Mouse (Mus musculus) spleen, adult 2 months (tissue): ENCODE measurements around the gene Iyd. TPM values are rescaled to one million over a fixed set of nuclear protein-coding genes. Genes with fewer than 3 reads are reported as not detected.

Experiments
- DNase-seq, 2 experiments: peaks; one replicate each; pipeline versions ENCODE4 v3.0.0 to v3.0.0-alpha.2; 2012 to 2021; ENCODE audit warnings: low spot score in 2 of 2, low read depth in 1 of 2
- H3K27ac ChIP-seq: fragments of 200-500 bp; 2 replicates; pipeline ENCODE4 v1.5.1; 2012; ENCODE audit warnings: low read length, inconsistent platforms; ENCODE audit not compliant: insufficient read depth
- H3K27me3 ChIP-seq: fragments of 200-500 bp; 2 replicates; pipeline ENCODE4 v1.6.1; 2012; ENCODE audit warnings: mild to moderate bottlenecking, moderate library complexity, low read length, inconsistent platforms; ENCODE audit not compliant: control insufficient read depth, insufficient read depth
- H3K36me3 ChIP-seq: fragments of 200-500 bp; 2 replicates; pipeline ENCODE4 v1.6.1; 2012; ENCODE audit warnings: mild to moderate bottlenecking, low read length, inconsistent platforms; ENCODE audit not compliant: control insufficient read depth, insufficient read depth
- H3K4me1 ChIP-seq: fragments of 200-500 bp; 2 replicates; pipeline ENCODE4 v1.6.1; 2011; ENCODE audit warnings: inconsistent platforms; ENCODE audit not compliant: control insufficient read depth, insufficient read depth, insufficient read length
- H3K4me3 ChIP-seq: fragments of 200-500 bp; 2 replicates; pipeline ENCODE4 v1.5.1; 2011; ENCODE audit warnings: mild to moderate bottlenecking, inconsistent platforms; ENCODE audit not compliant: insufficient read depth, insufficient read length; ENCODE audit errors: extremely low read depth
- CTCF ChIP-seq: fragments of 200-500 bp; IDR thresholded peaks from 2 replicates; pipeline ENCODE4 v1.5.1; 2011; ENCODE audit warnings: mild to moderate bottlenecking, inconsistent platforms; ENCODE audit not compliant: insufficient read depth, insufficient read length, insufficient replicate concordance; ENCODE audit errors: extremely low read depth
- POLR2A ChIP-seq: fragments of 200-500 bp; IDR thresholded peaks from 2 replicates; pipeline ENCODE4 v1.6.1; 2011; ENCODE audit warnings: low read depth, low read length, inconsistent platforms
- WGBS: fragments of 180-500 bp; shearing (Covaris S2); methylation state at CpG from one replicate; pipeline ENCODE4 v1.1.7; 2018; 5-methylcytosine and 5-hydroxymethylcytosine counted together
- polyA plus RNA-seq: library from polyadenylated mRNA; depleted of rRNA; stranded (reverse); fragments of >200 nt; gene quantifications from 2 replicates; pipeline ENCODE4 v1.2.3, GENCODE M21; 2012; rRNA removed

Iyd gene
- polyA plus RNA-seq, 1 experiment = not detected

- Histone ChIP-seq H3K4me1 (no peaks in the 10 kb centered on the region), H3K27me3 (no peaks in the 10 kb centered on the region), H3K27ac (no peak overlapping the region), H3K4me3 (no peak overlapping the region), H3K36me3 (no peaks in the 10 kb centered on the region)
- TF ChIP-seq POLR2A (no peak), CTCF (no peak)
- 55% methylated on average over 10 of the region's 10 CpGs for WGBS
- peak in 1 of 2 experiments; percentile 10 for DNase-seq
Measured at GRCm38 (mm10) chr10:3572723-3573649, 32.9 kb downstream of the Iyd start.

DNA sequence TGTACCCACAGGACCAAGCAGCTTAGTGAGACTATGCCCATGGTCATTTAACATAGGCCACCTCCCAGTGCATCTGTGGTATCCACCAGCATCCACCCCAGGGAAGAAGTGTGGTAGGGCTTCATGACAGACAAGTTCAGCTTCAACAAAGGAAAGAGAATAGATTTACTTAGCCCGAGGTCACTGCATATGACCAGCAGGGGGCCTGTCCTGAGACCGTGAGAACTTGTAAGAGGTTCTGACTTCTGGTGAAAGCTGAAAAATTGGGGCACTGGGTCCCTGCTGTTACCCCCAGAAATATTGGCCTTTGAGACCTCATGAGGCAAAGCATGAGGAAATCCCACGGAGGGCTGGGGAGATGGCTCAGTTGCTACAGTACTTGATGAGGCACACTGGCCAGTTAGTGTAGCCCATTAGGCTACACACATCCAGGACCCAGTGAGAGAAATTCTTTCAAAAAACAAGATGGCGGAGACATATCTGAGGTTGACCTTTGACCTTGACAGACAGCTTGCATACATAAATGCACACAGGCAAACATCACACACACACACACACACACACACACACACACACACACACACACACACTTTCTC lies 34.0 kb downstream of the Iyd start:
- Histone ChIP-seq H3K4me3 (no peak overlapping the region), H3K36me3 (no peaks in the 10 kb centered on the region), H3K27me3 (no peaks in the 10 kb centered on the region), H3K4me1 (no peaks in the 10 kb centered on the region), H3K27ac (no peak overlapping the region)
- TF ChIP-seq POLR2A (no peak), CTCF (no peak)
- WGBS = 65% methylated on average over 4 of the region's 4 CpGs
- peak in 1 of 2 experiments; percentile 9 for DNase-seq

DNA sequence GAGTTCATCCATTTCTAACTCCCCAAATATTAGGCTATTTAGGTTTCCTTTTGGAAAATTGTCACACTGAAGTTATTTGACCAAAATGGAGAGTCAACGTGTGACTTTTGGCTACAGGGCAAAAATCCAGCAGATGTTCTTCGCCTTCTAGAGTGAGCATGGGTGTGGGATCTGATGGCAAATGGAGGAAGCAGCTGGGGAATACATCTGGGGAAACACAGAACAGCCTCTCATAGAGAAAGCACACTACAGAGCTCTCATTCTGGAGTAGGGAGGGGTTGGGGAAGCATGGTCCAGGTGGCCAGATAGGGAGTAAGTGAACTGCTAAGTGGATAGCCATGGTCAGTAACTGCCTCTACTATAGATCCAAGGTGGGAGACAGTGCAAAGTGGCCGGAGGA lies 50.6 kb downstream of the Iyd start:
- no peak for TF ChIP-seq POLR2A
- no peaks in the 10 kb centered on the region for H3K36me3 ChIP-seq
- WGBS = 81% methylated on average over 3 of the region's 3 CpGs

GRCm38 (mm10) chr10:3591790-3592189 lies 51.8 kb downstream of the Iyd start:
- DNase-seq = no peak
- TF ChIP-seq POLR2A (no peak), CTCF (no peak)
- H3K27ac ChIP-seq = no peak overlapping the region
- no peaks in the 10 kb centered on the region for H3K36me3 ChIP-seq
- no peak overlapping the region for H3K4me3 ChIP-seq
- H3K4me1 ChIP-seq = no peaks in the 10 kb centered on the region
- no peaks in the 10 kb centered on the region for H3K27me3 ChIP-seq
- WGBS = 90% methylated on average over 3 of the region's 3 CpGs

More for the DNA sequence above, 50.6 kb downstream of the Iyd start:
- Histone ChIP-seq H3K4me3 (no peak overlapping the region), H3K27ac (no peak overlapping the region), H3K4me1 (no peaks in the 10 kb centered on the region), H3K27me3 (no peaks in the 10 kb centered on the region)
- no peak for DNase-seq

DNA sequence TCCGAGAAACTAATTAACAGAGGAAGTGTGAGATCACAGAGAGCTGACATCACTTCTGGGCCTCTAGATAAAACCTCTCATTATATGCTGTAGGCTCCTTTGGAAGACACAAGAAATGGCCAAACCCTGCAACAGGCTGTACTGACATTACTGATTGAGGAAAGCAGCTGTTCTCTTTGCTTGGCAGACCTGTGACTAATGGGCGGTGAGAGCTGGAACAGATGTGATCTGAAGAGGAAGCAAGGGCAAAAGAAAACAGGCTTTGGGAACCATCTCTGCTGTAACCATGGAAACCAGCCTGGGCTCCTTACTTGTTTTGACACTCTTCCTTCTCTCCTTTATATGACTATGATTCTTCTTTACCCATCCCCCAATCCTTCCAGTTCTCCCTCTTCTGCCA lies 56.7 kb downstream of the Iyd start:
- Histone ChIP-seq H3K27ac (no peak overlapping the region), H3K4me3 (no peak overlapping the region), H3K27me3 (no peaks in the 10 kb centered on the region), H3K4me1 (no peaks in the 10 kb centered on the region), H3K36me3 (no peaks in the 10 kb centered on the region)
- no peak for DNase-seq
- 79% methylated on average over 2 of the region's 2 CpGs for WGBS
- TF ChIP-seq POLR2A (no peak), CTCF (no peak)

DNA sequence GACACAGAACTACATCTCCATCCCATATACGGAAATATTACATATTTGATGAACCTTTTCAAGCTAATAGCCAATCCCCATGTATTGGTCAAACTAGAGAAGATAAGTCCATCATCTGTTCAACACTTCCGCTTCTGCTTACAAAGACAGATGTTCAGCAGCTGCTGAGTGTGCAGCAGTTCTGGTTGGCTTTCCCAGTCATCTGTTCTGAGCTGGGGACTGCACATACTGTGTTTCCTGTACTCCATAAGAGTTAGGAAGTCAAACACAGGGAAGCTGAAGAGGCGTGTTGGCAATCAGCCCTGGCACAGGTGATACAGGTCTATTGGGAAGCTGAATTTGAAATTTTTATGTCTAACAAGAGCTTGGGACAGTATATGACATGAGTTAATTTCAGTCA lies 57.7 kb downstream of the Iyd start:
- WGBS = 94% methylated on average over 3 of the region's 3 CpGs
- no peak for DNase-seq
- TF ChIP-seq POLR2A = no peak
- TF ChIP-seq CTCF = no peak
- Histone ChIP-seq H3K27ac (no peak overlapping the region), H3K4me3 (no peak overlapping the region), H3K27me3 (no peaks in the 10 kb centered on the region), H3K4me1 (no peaks in the 10 kb centered on the region), H3K36me3 (no peaks in the 10 kb centered on the region)

Other genes with a start within 250 kb of the Iyd start
- 0.02 TPM in 1 of 2 replicates, not detected in the other for gene Ppp1r14c, start 174.2 kb upstream of the Iyd start, polyA plus RNA-seq
- gene Plekhg1, start 200.1 kb downstream of the Iyd start, polyA plus RNA-seq = 1.6 and 2.0 TPM in 2 replicates